Mouse (Mus musculus) liver, postnatal 0 days (tissue): Measurements from ENCODE around the gene Lcn5.

Experiments used
- CTCF ChIP-seq: sonication (generic); IDR thresholded peaks from 2 replicates; pipeline ENCODE4 v1.5.1; 2016; ENCODE audit warnings: antibody characterized with exemption, low read depth
- EP300 ChIP-seq: IDR thresholded peaks from 2 replicates; pipeline ENCODE4 v1.6.1; 2016; ENCODE audit warnings: antibody characterized with exemption, low read depth, mild to moderate bottlenecking

GRCm38 (mm10) chr2:25657246-25657645 is 506 bp upstream of the Lcn5 start:
- TF ChIP-seq CTCF (no peak), EP300 (no peak)
